Mouse (Mus musculus): ENCODE measurements around the gene Dnajc21.

GRCm38 (mm10) chr15:10447102-10447501 lies 23.2 kb downstream of the Dnajc21 start:
- TF ChIP-seq POLR2A (IDR thresholded peaks at IDR 0.05; ENCODE audit: borderline replicate concordance, extremely low read depth, low read depth, low read length) (no peak), CTCF (IDR thresholded peaks at IDR 0.05; ENCODE audit: insufficient read depth, low read length) (no peak)
